Mouse (Mus musculus): ENCODE measurements around the gene Mrpl30. TPM values are rescaled to one million over a fixed set of nuclear protein-coding genes. Genes with fewer than 3 reads are reported as not detected.

Gene Mrpl30
- total and polyA plus RNA-seq, 3 experiments, result 107 to 242 (median 141) TPM

Other genes starting within 250 kb of the Mrpl30 start
- gene 2010300C02Rik, start 170.4 kb upstream of the Mrpl30 start, total RNA-seq (2012; rRNA removed), result 0.21 and 0.25 TPM in 2 replicates
- gene 2010300C02Rik, start 170.4 kb upstream of the Mrpl30 start, total RNA-seq (2014; rRNA removed), result 0.08 TPM in 1 of 2 replicates, not detected in the other
- 0.09 and 0.19 TPM in 2 replicates for gene 2010300C02Rik, start 170.4 kb upstream of the Mrpl30 start, polyA plus RNA-seq (2012; ENCODE audit: insufficient read length, low read depth)
- gene Tsga10, start 24.0 kb upstream of the Mrpl30 start, total RNA-seq (2012; rRNA removed), result 0.29 and 0.47 TPM in 2 replicates
- 0.55 and 0.70 TPM in 2 replicates for gene Tsga10, start 24.0 kb upstream of the Mrpl30 start, total RNA-seq (2014; rRNA removed)
- 0.57 and 0.75 TPM in 2 replicates for gene Tsga10, start 24.0 kb upstream of the Mrpl30 start, polyA plus RNA-seq (2012; ENCODE audit: insufficient read length, low read depth)
- gene Lipt1, start 18.7 kb upstream of the Mrpl30 start, total RNA-seq (2012; rRNA removed), result 7.9 and 8.6 TPM in 2 replicates
- 12.4 and 13.2 TPM in 2 replicates for gene Lipt1, start 18.7 kb upstream of the Mrpl30 start, total RNA-seq (2014; rRNA removed)
- gene Lipt1, start 18.7 kb upstream of the Mrpl30 start, polyA plus RNA-seq (2012; ENCODE audit: insufficient read length, low read depth), result 7.5 and 8.1 TPM in 2 replicates
- 13.3 and 15.9 TPM in 2 replicates for gene Mitd1, start 66 bp upstream of the Mrpl30 start, total RNA-seq (2012; rRNA removed)
- 28.1 and 31.3 TPM in 2 replicates for gene Mitd1, start 66 bp upstream of the Mrpl30 start, total RNA-seq (2014; rRNA removed)
- 19.9 and 20.1 TPM in 2 replicates for gene Mitd1, start 66 bp upstream of the Mrpl30 start, polyA plus RNA-seq (2012; ENCODE audit: insufficient read length, low read depth)
- not detected in 2 replicates for gene Lyg2, start 26.0 kb downstream of the Mrpl30 start, total RNA-seq (2012; rRNA removed)
- gene Lyg2, start 26.0 kb downstream of the Mrpl30 start, total RNA-seq (2014; rRNA removed), result not detected in 2 replicates
- not detected in 2 replicates for gene Lyg2, start 26.0 kb downstream of the Mrpl30 start, polyA plus RNA-seq (2012; ENCODE audit: insufficient read length, low read depth)
- gene Lyg1, start 67.3 kb downstream of the Mrpl30 start, total RNA-seq (2012; rRNA removed), result not detected in 2 replicates
- gene Lyg1, start 67.3 kb downstream of the Mrpl30 start, total RNA-seq (2014; rRNA removed), result not detected in 2 replicates
- gene Lyg1, start 67.3 kb downstream of the Mrpl30 start, polyA plus RNA-seq (2012; ENCODE audit: insufficient read length, low read depth), result not detected in 2 replicates
- gene Txndc9, start 107.4 kb downstream of the Mrpl30 start, total RNA-seq (2012; rRNA removed), result 44.1 and 56.7 TPM in 2 replicates
- gene Txndc9, start 107.4 kb downstream of the Mrpl30 start, total RNA-seq (2014; rRNA removed), result 82.1 and 90.8 TPM in 2 replicates
- gene Txndc9, start 107.4 kb downstream of the Mrpl30 start, polyA plus RNA-seq (2012; ENCODE audit: insufficient read length, low read depth), result 99.5 and 108 TPM in 2 replicates
- 20.1 and 22.2 TPM in 2 replicates for gene Eif5b, start 107.5 kb downstream of the Mrpl30 start, total RNA-seq (2012; rRNA removed)
- 23.5 and 29.8 TPM in 2 replicates for gene Eif5b, start 107.5 kb downstream of the Mrpl30 start, total RNA-seq (2014; rRNA removed)
- gene Eif5b, start 107.5 kb downstream of the Mrpl30 start, polyA plus RNA-seq (2012; ENCODE audit: insufficient read length, low read depth), result 99.5 and 101 TPM in 2 replicates
- gene Rev1, start 239.3 kb downstream of the Mrpl30 start, total RNA-seq (2012; rRNA removed), result 22.9 and 25.6 TPM in 2 replicates
- 25.7 and 27.1 TPM in 2 replicates for gene Rev1, start 239.3 kb downstream of the Mrpl30 start, total RNA-seq (2014; rRNA removed)
- gene Rev1, start 239.3 kb downstream of the Mrpl30 start, polyA plus RNA-seq (2012; ENCODE audit: insufficient read length, low read depth), result 22.7 and 23.4 TPM in 2 replicates